Comparison of ENCODE assay signal across 22 mouse cellular contexts in genomic region chr4:44110771-44111170, GRCm38 (mm10). TPM values are rescaled to one million over a fixed set of nuclear protein-coding genes. Genes with fewer than 3 reads are reported as not detected.
A peak's percentile ranks its signal among the peaks of the same experiment; 100 is the strongest.
DNase-seq lines count a peak whose midpoint lies in the region; ATAC-seq and TF ChIP-seq lines count a peak whose summit lies in the region.
"Had no signal": no experiment of that assay in that cellular context is flagged by ENCODE, and none has a peak within 500 bp of the region (broad histone marks: within the 10 kb centered on the region; RNA-seq: fewer than 3 reads in every experiment).

No protein-coding gene starts in this region.

- 82% methylated on average over 7 of the region's 7 CpGs for WGBS in heart, embryonic 12.5 days
- WGBS in intestine, postnatal 0 days: 66% methylated on average over 7 of the region's 7 CpGs
- 71% methylated on average over 7 of the region's 7 CpGs for WGBS in intestine, embryonic 15.5 days

- H3K4me2 ChIP-seq in heart, embryonic 12.5 days: no peak overlapping the region
- no peak overlapping the region for H3K4me2 ChIP-seq in intestine, postnatal 0 days (replicated peaks; ENCODE audit: low read depth)
- H3K4me2 ChIP-seq in intestine, embryonic 15.5 days (replicated peaks): no peak overlapping the region
- H3K4me2 ChIP-seq: embryonic facial prominence, embryonic 13.5 days; embryonic facial prominence, embryonic 15.5 days; forebrain, embryonic 13.5 days had no signal

- no peak overlapping the region for H3K27ac ChIP-seq in heart, embryonic 12.5 days (ENCODE audit: poor library complexity, severe bottlenecking)
- no peak overlapping the region for H3K27ac ChIP-seq in intestine, postnatal 0 days (ENCODE audit: low read depth, low read length)
- H3K27ac ChIP-seq in intestine, embryonic 15.5 days: no peak overlapping the region
- H3K27ac ChIP-seq: embryonic facial prominence, embryonic 13.5 days; embryonic facial prominence, embryonic 15.5 days; forebrain, embryonic 10.5 days; forebrain, embryonic 13.5 days had no signal

- no peaks in the 10 kb centered on the region for H3K36me3 ChIP-seq in heart, embryonic 12.5 days
- H3K36me3 ChIP-seq in intestine, postnatal 0 days (ENCODE audit: control insufficient read depth, insufficient read depth): no peaks in the 10 kb centered on the region
- no peaks in the 10 kb centered on the region for H3K36me3 ChIP-seq in intestine, embryonic 15.5 days
- H3K36me3 ChIP-seq: embryonic facial prominence, embryonic 13.5 days; embryonic facial prominence, embryonic 15.5 days; forebrain, embryonic 10.5 days had no signal

- TF ChIP-seq CTCF in intestine, postnatal 0 days (IDR thresholded peaks at IDR 0.05; ENCODE audit: low read depth): no peak

- no peak overlapping the region for H3K4me3 ChIP-seq in heart, embryonic 12.5 days
- H3K4me3 ChIP-seq in intestine, postnatal 0 days (ENCODE audit: low read depth, low read length): no peak overlapping the region
- H3K4me3 ChIP-seq in intestine, embryonic 15.5 days (replicated peaks): no peak overlapping the region
- H3K4me3 ChIP-seq: embryonic facial prominence, embryonic 13.5 days; embryonic facial prominence, embryonic 15.5 days; erythroblast, embryonic 14.5 days; forebrain, embryonic 10.5 days; forebrain, embryonic 13.5 days had no signal

- no peak for ATAC-seq in heart, embryonic 12.5 days (ENCODE audit: insufficient number of reproducible peaks, low FRiP score)
- peak; percentile 36; the same call in 1 of the 2 replicates for ATAC-seq in intestine, postnatal 0 days
- no peak for ATAC-seq in intestine, embryonic 15.5 days
- ATAC-seq: forebrain, embryonic 13.5 days; forebrain, embryonic 16.5 days had no signal

- no peaks in the 10 kb centered on the region for H3K9me3 ChIP-seq in heart, embryonic 12.5 days (replicated peaks)
- no peaks in the 10 kb centered on the region for H3K9me3 ChIP-seq in intestine, postnatal 0 days (ENCODE audit: control insufficient read depth)
- H3K9me3 ChIP-seq in intestine, embryonic 15.5 days: no peaks in the 10 kb centered on the region
- H3K9me3 ChIP-seq: embryonic facial prominence, embryonic 13.5 days; embryonic facial prominence, embryonic 15.5 days; forebrain, embryonic 10.5 days; forebrain, embryonic 13.5 days had no signal

- no peak overlapping the region for H3K9ac ChIP-seq in heart, embryonic 12.5 days
- no peak overlapping the region for H3K9ac ChIP-seq in intestine, postnatal 0 days (ENCODE audit: low read depth, low read length)
- H3K9ac ChIP-seq in intestine, embryonic 15.5 days: no peak overlapping the region
- H3K9ac ChIP-seq: embryonic facial prominence, embryonic 13.5 days; embryonic facial prominence, embryonic 15.5 days; forebrain, embryonic 13.5 days had no signal

- H3K4me1 ChIP-seq in heart, embryonic 12.5 days (replicated peaks): peaks cover 39% of the 10 kb centered on the region
- H3K4me1 ChIP-seq in intestine, postnatal 0 days (replicated peaks; ENCODE audit: control insufficient read depth, insufficient read depth, low read length): 0 out of 2 replicates have a peak, but pooled peaks cover 3% of the 10 kb centered on the region
- H3K4me1 ChIP-seq in intestine, embryonic 15.5 days (replicated peaks): peaks cover 22% of the 10 kb centered on the region

- no peaks in the 10 kb centered on the region for H3K27me3 ChIP-seq in heart, embryonic 12.5 days (replicated peaks)
- H3K27me3 ChIP-seq in intestine, postnatal 0 days (replicated peaks; ENCODE audit: control insufficient read depth, insufficient read depth, low read length): no peaks in the 10 kb centered on the region
- H3K27me3 ChIP-seq in intestine, embryonic 15.5 days (replicated peaks): no peaks in the 10 kb centered on the region
- H3K27me3 ChIP-seq: embryonic facial prominence, embryonic 13.5 days; embryonic facial prominence, embryonic 15.5 days; forebrain, embryonic 13.5 days had no signal

- DNase-seq in heart, adult 11 months: peak; percentile 85
- DNase-seq in thymus, postnatal 4 days: peak; percentile 20
- no peak for DNase-seq in thymus, postnatal 36 days
- DNase-seq: adrenal gland, adult 2 months; adrenal gland, postnatal 10 days; adrenal gland, postnatal 25 days; cerebellum, adult 11 months; cerebellum, adult 18-20 months; cerebellum, adult 8-10 months; cerebellum, adult 9-11 months; cerebellum, postnatal 14 days; cerebellum, postnatal 36 days; embryo, embryonic 11 days had no signal

RNA-seq across cellular contexts. Expression of gene Gne, which starts 26.8 kb away (rescaled TPM):
- polyA plus RNA-seq in heart, embryonic 12.5 days (2016; fragmentation: Nextera tagmentation; extraction: Ambion mirVana): 35.6 and 36.3 TPM in 2 replicates
- polyA plus RNA-seq in intestine, postnatal 0 days (2015; fragmentation: Nextera tagmentation; extraction: Ambion mirVana): 22.2 and 30.4 TPM in 2 replicates
- polyA plus RNA-seq in intestine, embryonic 15.5 days (2015; fragmentation: Nextera tagmentation; extraction: Ambion mirVana): 42.0 and 47.0 TPM in 2 replicates

Comparison
In these comparisons a context has a peak if more than half of its experiments do, and no peak if none do; other contexts are left out.
1. DNase-seq: peak in heart, adult 11 months (single experiment) and thymus, postnatal 4 days (single experiment); none in thymus, postnatal 36 days (0 of 2).